Mouse (Mus musculus) left cerebral cortex, postnatal 36 days (tissue): ENCODE measurements at regions not wholly inside any gene's neighbourhood (a gene's known extent, or its start where the extent isn't known, plus 50 kb on each side); places are given as distances from the start of the nearest gene placed in this dataset.
"Not testable (repeated sequence)": the region's sequence is repeated elsewhere in the genome, so short reads cannot be mapped to it uniquely, and the experiment has no call there.

Source experiments
- DNase-seq, 2 experiments: peaks; one replicate each; pipeline ENCODE4 v3.0.0; 2021 to 2022; ENCODE audit warnings: low spot score in 2 of 2, mixed read lengths in 1 of 2
- intact Hi-C: fragments of 180-260 bp; cut with DNase I; formaldehyde crosslinking; loops from one replicate; pipeline ENCODE4 v1.15.1; 2025

- DNase-seq, result no peak
- intact Hi-C loops, result no loop called here
Observed at GRCm38 (mm10) chr12:25544253-25544652, 447.3 kb upstream of the Id2 start.

DNA sequence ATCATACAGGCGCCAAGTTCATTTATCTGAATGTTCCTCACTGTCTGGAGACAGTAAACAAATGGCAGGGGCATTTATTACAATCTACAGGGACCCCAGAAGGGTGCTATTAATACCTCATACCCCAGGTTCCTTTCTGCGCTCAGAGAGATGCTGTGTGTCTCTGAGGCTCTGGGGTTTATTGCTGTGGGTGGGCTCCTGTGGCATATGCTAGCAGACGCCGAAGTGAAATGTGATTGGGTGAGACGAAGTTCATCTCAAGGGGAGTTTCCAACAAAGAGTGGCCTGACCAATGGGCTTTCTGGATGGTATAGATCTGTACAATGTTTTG lies 437.6 kb upstream of the Id2 start:
- no peak for DNase-seq
- intact Hi-C loops, result no loop called here

DNA sequence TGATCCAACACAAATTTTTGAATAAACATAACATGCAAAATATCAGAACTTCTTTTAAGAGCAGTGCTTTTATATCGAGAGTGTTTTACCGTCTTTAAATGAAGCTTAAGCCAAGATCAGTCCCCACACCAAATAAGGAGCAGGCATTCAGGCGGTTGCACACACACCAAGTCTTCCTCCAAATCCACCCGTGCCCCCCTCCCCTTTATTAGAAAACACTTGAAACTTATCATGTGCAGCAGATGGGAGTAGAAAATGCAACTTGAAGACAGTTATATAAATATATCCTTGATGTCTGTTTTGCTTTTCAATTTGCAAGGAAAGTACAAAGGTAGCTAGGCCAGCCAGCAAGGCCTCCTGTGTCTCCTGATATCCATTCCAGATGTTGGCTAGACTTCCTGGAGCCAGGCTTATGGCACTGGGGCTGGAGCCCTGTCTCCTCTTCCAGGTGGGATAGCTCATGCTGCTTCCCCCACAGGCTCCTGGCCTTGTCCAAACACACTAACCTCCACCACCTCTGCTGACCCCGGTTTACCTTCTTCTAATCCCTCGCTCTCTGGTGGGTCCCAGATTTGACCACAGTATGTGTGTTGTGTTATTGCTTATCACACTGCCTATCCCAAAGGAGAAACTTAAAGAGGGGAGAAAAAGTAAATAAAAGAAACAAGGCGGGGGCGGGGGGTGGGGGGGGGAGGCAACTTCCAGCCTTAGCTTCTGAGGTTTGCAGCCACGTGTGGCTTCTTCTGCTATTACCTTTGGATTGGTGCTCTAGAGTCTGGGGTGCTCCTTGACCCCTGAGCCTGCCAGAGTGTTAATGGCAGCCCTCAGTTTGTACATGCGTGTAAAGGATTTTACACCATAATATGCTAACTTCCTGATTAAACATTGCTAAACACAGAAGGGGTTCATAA lies 437.0 kb upstream of the Id2 start:
- no peak for DNase-seq
- intact Hi-C loops, result no loop called here

DNA sequence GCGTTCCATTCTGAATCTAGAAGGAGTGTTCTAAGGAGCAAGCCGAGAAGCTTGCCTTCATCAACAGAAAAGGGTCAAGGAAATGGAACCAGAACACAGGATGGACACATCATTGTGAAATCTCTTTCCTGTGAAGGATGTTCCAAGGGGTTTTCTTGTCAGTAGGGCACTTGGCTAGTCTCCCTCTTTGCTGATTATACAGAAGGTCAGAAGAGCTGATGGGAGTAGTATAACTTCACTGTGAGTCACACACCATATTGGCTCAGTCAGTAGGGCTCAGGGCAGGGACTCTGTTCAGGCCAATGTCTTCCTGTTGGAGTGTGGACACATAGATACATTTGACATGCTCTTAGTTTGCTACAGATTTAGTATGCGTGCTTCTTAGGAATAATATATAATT lies 433.5 kb upstream of the Id2 start:
- intact Hi-C loops, result no loop called here
- DNase-seq, result no peak

- no peak for DNase-seq
- intact Hi-C loops, result no loop called here
Observed at GRCm38 (mm10) chr12:25529537-25529936, 432.6 kb upstream of the Id2 start.

GRCm38 (mm10) chr12:25526639-25527038 lies 429.7 kb upstream of the Id2 start:
- intact Hi-C loops, result no loop called here
- DNase-seq, result peak; percentile 21 to 46

DNA sequence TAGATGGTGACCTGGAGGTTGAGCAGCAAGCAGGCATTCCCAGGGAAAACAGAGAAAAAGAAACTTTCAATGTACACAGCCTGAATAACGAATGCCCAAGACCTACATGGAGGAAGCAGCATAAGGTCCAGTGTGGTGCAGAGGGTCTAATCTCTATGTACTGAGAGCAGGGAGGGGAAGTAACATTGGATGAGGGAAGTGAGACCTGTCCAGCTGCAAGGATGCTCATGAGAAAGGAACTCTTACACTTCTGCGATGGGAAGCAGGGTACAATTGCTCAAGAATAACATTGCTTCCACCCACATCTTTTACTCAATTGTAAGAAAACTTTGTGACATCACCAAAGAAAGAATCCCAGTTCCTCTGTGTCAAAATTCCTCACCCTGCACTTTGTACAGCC lies 419.8 kb upstream of the Id2 start:
- DNase-seq, result no peak
- intact Hi-C loops, result no loop called here

- DNase-seq, result no peak
- intact Hi-C loops, result no loop called here
Observed at GRCm38 (mm10) chr12:25513679-25514078, 416.7 kb upstream of the Id2 start.

- DNase-seq, result no peak
- intact Hi-C loops, result no loop called here
Observed at GRCm38 (mm10) chr12:25509666-25510065, 412.7 kb upstream of the Id2 start.

- DNase-seq, result no peak
- intact Hi-C loops, result no loop called here
Observed at GRCm38 (mm10) chr12:25493233-25493632, 396.3 kb upstream of the Id2 start.

GRCm38 (mm10) chr12:25492483-25493190 lies 395.7 kb upstream of the Id2 start:
- intact Hi-C loops, result no loop called here
- DNase-seq, result no peak

DNA sequence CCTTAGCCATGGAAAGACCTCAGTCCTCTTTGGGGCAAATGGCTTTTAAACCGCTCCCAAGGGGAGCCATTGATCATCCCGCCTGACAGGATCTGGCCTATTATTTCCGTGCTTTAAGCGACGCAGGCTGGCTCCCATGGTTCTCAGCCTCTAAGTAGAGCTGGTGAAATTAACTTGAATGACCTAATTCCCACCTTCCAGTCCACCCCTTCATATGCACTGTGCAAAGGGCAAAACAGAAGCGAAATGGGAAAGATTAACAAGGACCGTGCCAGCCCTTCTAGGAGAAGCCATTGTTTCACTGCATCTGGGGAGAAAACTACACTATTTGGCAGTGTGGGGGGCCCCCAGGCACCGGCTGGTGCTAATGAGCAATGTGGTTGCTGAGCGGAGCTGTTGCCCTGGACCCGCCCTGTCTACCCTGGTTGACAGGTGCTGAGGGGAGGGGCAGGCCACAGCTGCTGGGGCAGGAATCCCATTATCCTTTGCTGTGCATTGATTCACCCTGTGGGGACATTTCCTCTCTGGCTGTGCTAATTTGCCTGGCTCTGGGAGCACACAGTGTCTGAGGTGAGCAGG lies 378.3 kb upstream of the Id2 start:
- no peak for DNase-seq
- intact Hi-C loops, result no loop called here

DNA sequence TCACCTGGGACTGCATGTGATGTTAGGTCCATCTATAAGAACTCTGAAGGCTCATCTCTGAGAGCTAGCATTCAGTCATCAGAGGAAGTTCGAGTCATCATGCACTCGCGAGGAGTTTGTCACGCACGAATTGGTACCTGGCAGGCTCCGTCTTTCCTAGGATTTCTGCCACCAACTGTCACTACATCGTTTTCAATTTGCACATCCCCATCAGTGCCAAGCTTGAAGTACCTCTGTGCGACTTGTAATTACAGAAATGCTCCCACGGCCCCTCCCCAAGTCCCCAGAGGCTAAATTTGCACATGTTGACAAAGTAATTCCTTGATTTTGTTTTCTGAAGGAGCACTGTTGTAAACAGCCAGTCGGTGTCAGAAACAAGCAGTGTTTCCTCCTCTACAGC lies 372.2 kb upstream of the Id2 start:
- intact Hi-C loops, result no loop called here
- DNase-seq, result no peak

DNA sequence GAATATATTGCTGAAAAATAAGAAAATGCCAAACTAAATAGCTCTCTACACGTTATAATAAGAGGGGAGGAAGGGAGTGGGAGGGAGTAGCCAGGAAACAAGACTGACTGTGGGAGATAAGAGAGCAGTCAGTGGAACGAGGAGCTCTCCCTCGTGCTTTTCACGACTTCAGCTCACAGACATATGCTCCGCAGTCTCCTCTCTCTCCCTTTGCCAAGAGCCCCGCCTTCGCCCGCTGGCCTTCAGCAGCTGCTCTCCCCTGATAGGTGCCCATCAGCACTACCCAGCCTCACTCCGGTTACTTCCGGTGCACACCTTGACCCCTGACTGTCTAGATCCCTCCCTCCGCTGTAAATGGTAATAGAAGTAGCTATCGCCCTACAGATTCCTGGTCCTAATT lies 370.8 kb upstream of the Id2 start:
- DNase-seq, result peak; percentile 59 to 66
- intact Hi-C loops, result no loop called here

DNA sequence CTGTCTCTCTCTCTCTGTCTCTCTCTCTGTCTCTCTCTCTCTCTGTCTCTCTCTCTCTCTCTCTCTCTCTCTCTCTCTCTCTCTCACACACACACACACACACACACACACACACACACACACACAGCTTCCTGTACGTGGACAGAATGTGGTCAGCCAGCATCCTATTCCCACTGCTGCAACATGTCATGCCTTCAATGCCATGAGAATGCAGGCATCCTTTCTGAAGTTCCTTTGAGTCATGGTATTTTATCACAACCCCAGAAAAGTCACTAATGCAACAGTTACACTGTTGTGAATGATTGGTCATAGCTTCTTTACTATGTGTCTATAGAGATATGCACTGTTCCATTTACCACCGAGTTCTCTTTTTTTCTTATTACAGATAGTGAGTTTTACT lies 365.8 kb upstream of the Id2 start:
- intact Hi-C loops, DNase-seq: not testable (repeated sequence)

DNA sequence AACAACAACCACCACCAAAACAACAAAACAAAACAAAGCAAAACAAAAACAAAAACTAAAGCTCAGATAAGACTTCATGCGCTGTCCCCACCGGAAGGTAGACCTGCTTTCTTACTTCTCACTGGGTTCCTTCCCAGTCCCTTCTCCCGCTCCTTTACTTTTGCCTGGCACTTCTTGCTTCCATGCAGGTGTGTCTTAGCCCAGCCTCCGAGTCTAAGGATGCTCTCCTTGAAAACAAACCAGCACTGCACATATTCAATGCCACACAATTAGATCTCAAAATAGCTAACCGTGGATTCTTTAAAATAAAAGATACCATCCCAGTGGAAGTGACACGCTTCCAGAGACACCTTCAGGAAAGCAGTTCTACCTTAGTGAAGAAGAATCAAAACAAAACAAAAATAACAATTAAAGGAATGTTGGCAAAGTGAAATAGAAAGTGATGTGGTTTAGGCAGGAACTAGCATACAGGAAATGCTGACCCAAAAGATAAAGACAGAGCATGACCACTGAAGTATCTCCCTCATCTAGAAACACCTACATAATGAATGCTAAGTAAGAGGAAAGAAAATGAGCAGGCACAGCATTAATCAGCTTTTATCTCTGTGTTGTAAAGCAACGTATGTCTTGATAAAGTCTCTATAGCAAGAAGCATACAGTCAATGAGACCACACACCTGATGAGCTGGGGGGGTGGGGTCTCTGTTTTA lies 358.5 kb upstream of the Id2 start:
- intact Hi-C loops, result no loop called here
- DNase-seq, result no peak

GRCm38 (mm10) chr12:25453356-25453755 lies 356.4 kb upstream of the Id2 start:
- intact Hi-C loops, result no loop called here

DNA sequence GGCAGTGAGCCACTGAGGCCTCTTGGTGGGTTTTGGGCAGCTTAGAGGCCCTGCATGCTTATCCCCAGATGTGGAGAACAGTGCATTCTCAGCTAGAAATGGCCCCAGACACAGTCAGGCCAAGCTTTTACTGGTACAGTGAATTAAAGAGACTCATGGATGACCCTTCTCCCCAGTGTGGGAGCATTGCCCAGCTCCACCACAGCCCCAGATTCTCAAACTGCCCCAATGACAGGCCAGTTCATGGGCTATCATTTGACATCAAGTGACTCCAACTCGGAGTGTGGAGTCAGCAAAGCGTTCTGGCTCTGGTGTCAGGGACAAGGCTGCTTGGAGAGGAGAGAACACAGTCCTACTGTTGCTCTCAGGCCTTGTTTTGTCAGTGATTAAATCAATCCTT lies 354.2 kb upstream of the Id2 start:
- intact Hi-C loops, result no loop called here
- DNase-seq, result no peak

More at GRCm38 (mm10) chr12:25453356-25453755, 356.4 kb upstream of the Id2 start:
- no peak for DNase-seq

- intact Hi-C loops, result no loop called here
- DNase-seq, result no peak
Observed at GRCm38 (mm10) chr12:25444355-25444754, 347.4 kb upstream of the Id2 start.

DNA sequence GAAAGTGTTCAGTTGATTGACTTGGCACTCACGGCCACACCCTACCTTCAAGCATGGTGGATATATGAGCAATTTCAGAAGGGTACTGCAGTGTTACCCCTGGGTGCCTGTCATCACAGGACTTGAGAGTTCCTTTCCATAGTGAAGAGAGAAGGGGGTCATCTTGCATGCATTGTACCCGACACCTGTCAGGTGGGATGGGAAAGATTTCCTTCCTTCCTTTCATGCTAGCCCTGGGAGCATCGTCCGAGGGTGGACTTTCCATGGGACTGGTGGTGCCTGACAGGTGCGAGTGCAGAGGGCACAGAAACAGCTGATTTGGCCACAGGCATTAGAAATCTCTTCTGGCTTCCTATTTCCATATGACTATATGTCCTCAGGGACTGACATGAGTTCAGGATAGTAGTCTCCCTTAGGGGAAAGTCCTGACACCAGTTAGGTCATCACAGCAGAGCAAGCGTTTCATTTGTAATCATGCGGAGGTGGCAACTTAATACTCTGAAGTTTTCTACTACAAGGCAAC lies 342.1 kb upstream of the Id2 start:
- intact Hi-C loops, result no loop called here

More for the DNA sequence above, 342.1 kb upstream of the Id2 start:
- no peak for DNase-seq
